Mouse (Mus musculus) C2C12 (cell line): Measurements from ENCODE around the gene Ppp2r5e.

ENCODE experiments used
- CEBPB ChIP-seq: IDR thresholded peaks from one replicate; pipeline ENCODE4 v1.6.1; 2011; ENCODE audit warnings: low read depth, mild to moderate bottlenecking, control low read depth, moderate library complexity
- CTCF ChIP-seq: IDR thresholded peaks from one replicate; pipeline ENCODE4 v1.5.1; 2011; ENCODE audit not compliant: control insufficient read depth, insufficient read depth, insufficient read length
- USF1 ChIP-seq: IDR thresholded peaks from one replicate; pipeline ENCODE4 v1.6.1; 2011; ENCODE audit warnings: low read depth, mild to moderate bottlenecking, control low read depth, moderate library complexity

- TF ChIP-seq CEBPB (no peak), CTCF (no peak), USF1 (no peak)
Observed at GRCm38 (mm10) chr12:75545431-75545925, 50.6 kb downstream of the Ppp2r5e start.
